Mouse (Mus musculus) 3T3-L1 (cell line): ENCODE measurements around the gene Ifna4.

ENCODE experiments used
- DNase-seq: peaks from one replicate; pipeline ENCODE4 v3.0.0-alpha.2; 2015; ENCODE audit warnings: low read depth, low spot score

Gene Ifna4

DNA sequence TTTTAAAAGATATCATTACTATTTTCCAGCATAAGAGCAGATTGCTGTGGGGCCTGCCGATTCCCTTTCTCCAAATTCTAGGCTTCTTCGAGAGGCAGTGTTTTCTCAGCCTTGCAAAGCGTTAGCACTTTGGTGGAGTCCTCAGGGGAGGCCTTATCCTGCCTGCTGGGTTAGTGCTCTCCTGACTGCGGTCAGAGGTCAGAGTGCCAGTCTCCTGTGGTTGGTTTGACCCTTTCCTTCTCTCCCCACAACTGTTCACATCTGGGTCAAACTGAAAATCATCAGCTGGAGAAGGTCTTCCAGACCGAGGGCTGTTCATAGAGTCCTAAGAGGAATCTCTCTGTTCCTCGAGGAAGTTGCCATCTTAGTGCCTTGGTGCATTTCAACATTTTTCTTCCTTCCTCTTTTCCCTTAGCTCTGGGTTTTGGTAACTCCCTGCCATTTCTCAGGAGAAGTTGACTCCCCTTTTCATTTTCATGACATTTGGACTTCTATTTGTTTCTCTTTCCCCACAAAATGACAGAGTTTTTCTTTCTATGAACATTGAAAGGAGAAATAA, 23.4 kb downstream of the Ifna4 start:
- DNase-seq = no peak

GRCm38 (mm10) chr4:88867366-88867925, 25.8 kb downstream of the Ifna4 start:
- peak; percentile 87 for DNase-seq

- DNase-seq = peak; percentile 64
These were observed 26.6 kb downstream of the Ifna4 start for GRCm38 (mm10) chr4:88867926-88868911.

DNA sequence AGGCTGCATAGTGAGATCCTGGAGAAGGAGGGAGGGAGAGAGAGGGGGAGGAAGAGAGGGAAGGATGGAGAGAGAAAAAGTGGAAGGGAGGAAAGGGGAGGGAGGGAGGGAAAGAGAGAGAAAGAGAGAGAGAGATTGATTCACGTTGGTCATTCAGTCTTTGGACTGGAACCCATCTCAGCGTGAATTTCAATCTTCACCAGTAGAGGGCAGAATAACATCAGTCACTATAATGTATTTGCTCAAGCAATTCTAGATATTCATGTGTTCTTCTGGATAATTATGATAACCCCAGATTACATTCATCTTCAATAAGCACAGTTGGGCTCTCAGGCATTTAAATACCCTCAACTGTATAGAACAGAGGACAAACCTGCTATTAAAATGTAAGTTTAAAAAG, 31.0 kb downstream of the Ifna4 start:
- DNase-seq = peak; percentile 84

DNA sequence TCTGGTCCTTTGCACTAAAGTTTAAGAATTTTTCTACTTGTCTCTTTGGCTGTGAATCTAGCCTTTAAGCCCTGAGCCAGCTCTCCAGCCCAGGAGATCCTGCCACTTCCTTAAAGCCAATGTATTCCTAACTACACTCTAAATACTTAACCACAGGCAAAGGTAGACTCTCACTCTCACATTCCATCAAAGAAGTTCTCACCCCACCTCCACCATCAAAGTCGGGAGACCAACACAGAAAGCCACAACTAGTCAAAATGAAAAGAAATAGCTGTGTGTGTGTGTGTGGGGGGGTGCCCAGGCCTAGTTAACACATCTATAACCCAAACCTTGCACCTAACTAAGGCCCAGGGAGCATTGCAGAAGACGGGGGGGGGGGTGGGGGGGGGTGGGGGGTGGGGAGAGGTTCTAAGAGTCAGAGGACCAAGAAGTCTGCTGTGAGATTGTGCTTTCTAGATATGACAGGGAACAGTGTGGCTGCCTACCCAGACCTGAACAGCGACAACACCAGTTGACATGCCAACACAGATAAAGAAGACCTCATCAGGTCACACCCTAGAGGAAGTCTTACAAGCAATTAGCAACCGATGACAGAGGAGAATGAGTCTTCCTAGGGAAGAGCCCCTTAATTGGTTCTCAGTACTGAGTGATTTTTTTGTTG, 33.9 kb downstream of the Ifna4 start:
- no peak for DNase-seq

DNA sequence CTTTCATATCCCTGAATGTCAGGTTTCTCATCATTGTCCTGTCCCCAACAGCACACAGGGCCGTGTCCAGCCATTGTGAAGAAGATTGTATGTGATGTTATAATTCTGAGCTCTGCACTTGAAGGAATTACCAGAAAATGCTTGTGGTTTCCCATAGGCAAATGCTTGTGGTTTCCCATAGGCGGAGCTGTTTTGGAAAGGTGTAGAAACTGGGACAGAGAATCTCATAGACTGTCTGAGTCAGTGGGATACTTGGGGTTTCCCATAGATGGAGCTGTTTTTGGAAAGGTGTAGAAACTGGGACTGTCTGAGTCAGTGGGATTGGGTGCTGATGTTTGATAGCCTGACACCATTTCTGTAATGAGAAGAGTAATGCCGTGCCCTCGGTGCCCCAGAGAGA, 34.9 kb downstream of the Ifna4 start:
- peak; percentile 78 for DNase-seq

DNA sequence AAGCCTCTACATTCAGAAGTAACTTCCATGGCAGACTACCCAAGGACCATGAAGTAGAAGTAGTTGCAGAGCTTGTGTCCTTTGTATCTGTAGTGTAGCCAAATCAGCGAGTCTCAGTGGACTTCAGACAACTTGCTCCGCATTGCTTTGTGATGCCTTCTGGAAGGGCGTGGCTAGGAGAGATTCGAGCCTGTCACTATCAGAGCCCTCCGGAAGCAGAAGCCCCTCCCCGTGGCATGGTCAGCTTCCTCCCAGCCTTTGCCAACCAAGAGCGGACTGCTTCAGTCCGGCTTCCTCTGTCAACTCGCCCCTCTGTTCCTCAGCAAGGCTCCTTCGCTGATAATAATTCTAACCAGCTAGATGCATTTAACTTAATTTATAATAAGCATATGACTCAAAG, 36.6 kb downstream of the Ifna4 start:
- DNase-seq = no peak

DNA sequence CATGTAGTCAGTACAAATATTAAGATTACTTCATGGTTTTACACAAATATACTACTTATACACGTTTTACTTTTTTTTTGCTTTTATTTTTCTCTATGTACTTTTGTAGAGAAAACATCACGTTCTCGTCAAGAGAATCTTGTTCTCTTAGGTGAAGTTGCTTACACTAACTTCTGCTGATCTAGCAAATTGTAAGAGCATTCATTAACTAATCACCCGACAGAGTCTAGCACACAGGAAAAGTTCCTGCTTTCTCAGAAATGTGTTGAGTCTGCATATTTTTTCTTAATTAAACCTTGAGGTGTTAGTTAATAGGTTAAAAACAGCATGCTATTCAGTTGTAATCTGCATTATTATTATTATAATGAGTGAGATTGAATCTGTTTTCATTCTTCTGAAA, 37.1 kb downstream of the Ifna4 start:
- DNase-seq = no peak

DNA sequence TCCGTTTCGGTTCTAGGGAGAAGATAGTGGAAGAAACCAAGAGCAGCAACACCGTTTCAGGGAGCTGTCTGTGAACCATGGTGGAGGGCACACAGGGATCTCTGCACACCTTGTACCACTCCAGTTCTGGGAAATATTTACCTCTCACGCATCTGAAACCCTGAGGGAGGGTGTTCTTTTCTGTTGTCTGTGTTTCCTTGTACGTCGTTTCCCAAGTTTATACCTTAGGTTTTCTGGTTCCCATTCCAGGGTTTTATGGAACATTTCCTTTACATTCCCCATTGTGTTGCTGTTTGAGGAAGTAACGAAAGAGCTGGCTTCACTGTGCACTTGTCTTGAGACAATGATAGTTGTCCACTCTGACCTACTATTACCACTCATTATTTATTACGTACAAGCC, 38.4 kb downstream of the Ifna4 start, which contains the start of gene Ifne:
Ifne (minus strand) TSS at position 101 of the 400 bp plus-strand sequence.
- DNase-seq = no peak

DNA sequence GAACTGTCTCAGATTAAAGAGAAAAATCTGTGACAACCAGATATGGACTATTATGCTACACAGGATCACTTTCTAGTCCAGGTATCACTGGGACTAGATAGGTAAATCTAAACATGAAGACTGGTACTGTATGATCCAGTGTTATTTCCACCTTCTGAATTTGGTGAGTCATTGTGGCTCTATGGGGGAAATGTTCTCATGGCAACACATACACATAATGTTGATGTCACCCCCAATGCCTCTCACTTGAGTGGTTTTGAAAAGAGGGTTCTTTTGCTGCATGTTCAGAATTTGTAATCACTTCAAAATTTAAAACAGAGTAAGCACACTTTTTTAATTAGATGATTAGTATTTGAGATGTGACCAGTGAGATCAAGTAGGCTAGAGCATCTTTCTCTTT, 46.6 kb downstream of the Ifna4 start:
- no peak for DNase-seq
